Mouse (Mus musculus) lung, adult 18-20 months (tissue): ENCODE measurements at regions not wholly inside any gene's neighbourhood (a gene's known extent, or its start where the extent isn't known, plus 50 kb on each side); places are given as distances from the start of the nearest gene placed in this dataset.
A peak's percentile ranks its signal among the peaks of the same experiment; 100 is the strongest.

ENCODE experiments used
- DNase-seq, 2 experiments: peaks; one replicate each; pipeline ENCODE4 v3.0.0; 2022; ENCODE audit warnings: mixed read lengths in 2 of 2

GRCm38 (mm10) chr1:73725486-73725885 lies 398.8 kb downstream of the Tns1 start:
- no peak for DNase-seq

- no peak for DNase-seq
These were observed 399.7 kb downstream of the Tns1 start for GRCm38 (mm10) chr1:73724551-73724950.

- no peak for DNase-seq
These were observed 402.6 kb downstream of the Tns1 start for GRCm38 (mm10) chr1:73721486-73722225.

- DNase-seq: no peak
These were observed 405.8 kb downstream of the Tns1 start for GRCm38 (mm10) chr1:73718421-73718820.

GRCm38 (mm10) chr1:73717401-73717800 lies 406.8 kb downstream of the Tns1 start:
- no peak for DNase-seq

- no peak for DNase-seq
These were observed 407.3 kb downstream of the Tns1 start for GRCm38 (mm10) chr1:73716901-73717300.

GRCm38 (mm10) chr1:73715571-73715970 lies 408.7 kb downstream of the Tns1 start:
- DNase-seq: no peak

- no peak for DNase-seq
These were observed 421.8 kb downstream of the Tns1 start for GRCm38 (mm10) chr1:73702428-73702842.

GRCm38 (mm10) chr1:73693537-73693936 lies 430.7 kb downstream of the Tns1 start:
- no peak for DNase-seq

GRCm38 (mm10) chr1:73685734-73686133 lies 438.5 kb downstream of the Tns1 start:
- DNase-seq: no peak

- DNase-seq: no peak
These were observed 439.2 kb downstream of the Tns1 start for GRCm38 (mm10) chr1:73685066-73685465.

- no peak for DNase-seq
These were observed 440.1 kb downstream of the Tns1 start for GRCm38 (mm10) chr1:73684166-73684565.

GRCm38 (mm10) chr1:73683132-73683888 lies 440.9 kb downstream of the Tns1 start:
- DNase-seq: no peak

- no peak for DNase-seq
These were observed 442.6 kb downstream of the Tns1 start for GRCm38 (mm10) chr1:73681697-73682096.

GRCm38 (mm10) chr1:73680829-73681228 lies 443.4 kb downstream of the Tns1 start:
- no peak for DNase-seq

- no peak for DNase-seq
These were observed 450.4 kb downstream of the Tns1 start for GRCm38 (mm10) chr1:73673851-73674235.

- no peak for DNase-seq
These were observed 450.9 kb downstream of the Tns1 start for GRCm38 (mm10) chr1:73673191-73673850.

GRCm38 (mm10) chr1:73672239-73672638 lies 452.0 kb downstream of the Tns1 start:
- DNase-seq: peak; percentile 8 to 33

GRCm38 (mm10) chr1:73668691-73669090 lies 455.6 kb downstream of the Tns1 start:
- no peak for DNase-seq

GRCm38 (mm10) chr1:73663546-73663945 lies 460.7 kb downstream of the Tns1 start:
- DNase-seq: no peak

- DNase-seq: no peak
These were observed 479.2 kb downstream of the Tns1 start for GRCm38 (mm10) chr1:73645011-73645410.

GRCm38 (mm10) chr1:73644394-73644793 lies 479.9 kb downstream of the Tns1 start:
- no peak for DNase-seq

GRCm38 (mm10) chr1:73643431-73643830 lies 480.8 kb downstream of the Tns1 start:
- no peak for DNase-seq

GRCm38 (mm10) chr1:73642691-73643109 lies 481.5 kb downstream of the Tns1 start:
- no peak for DNase-seq
